Mouse (Mus musculus): Measurements from ENCODE around the gene Atp23. TPM values are rescaled to one million over a fixed set of nuclear protein-coding genes. Genes with fewer than 3 reads are reported as not detected.

Atp23 gene
- polyA plus RNA-seq, 2 experiments = 4.1 to 7.9 TPM

DNA sequence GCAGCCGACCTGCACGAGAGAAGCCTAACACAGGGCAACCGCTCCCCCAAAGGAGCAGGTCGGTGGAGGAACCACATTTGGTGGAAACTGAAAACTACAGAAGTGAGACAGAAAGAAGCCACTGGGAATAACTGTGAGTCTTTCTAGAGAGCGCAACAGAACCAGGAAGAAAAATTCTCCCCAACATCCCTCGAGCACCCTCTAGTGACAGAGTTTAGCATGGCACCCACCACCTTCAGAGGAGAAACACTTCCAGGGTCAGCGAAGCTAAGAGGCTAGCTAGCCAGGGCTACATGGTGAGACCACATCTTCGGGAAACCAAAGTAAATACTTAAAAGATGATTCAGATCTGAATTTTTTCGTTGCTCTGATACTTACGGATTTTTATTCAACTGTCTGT is 47.9 kb downstream of the Atp23 start:
- no peak for DNase-seq (ENCODE audit: low read depth in 3 of 3, low spot score in 3 of 3)
- H3K27ac ChIP-seq = no peak overlapping the region
- no peak for ATAC-seq (ENCODE audit: insufficient read depth)

DNA sequence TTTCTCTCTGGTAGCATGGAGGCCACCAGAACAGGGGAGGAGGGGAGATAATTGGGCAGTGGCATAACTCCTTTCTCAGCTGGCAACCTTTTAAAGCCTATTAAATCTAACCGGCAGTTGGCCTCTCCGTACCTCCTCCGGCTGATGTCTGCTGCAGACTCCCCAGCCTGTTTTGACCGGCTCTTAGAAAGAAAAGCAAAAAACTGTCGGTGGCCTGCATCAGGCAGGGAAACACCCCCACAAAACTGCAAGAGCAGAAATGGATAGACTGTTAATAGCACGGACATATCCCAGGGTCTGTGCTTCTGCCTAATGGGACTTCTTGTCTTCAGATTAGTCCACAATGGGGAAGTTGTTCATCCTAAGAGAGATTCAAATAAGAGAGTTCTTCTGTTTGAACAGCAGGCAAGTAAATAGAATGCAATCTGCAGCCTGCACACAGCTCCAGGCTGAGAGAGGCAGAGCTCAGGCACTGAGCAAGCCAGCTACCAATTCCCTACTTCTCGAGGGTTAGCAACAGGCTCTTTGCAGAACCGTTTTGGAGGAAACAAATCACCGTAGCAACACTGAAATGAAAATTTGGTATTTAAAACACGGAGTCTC is 55.7 kb downstream of the Atp23 start:
- no peak overlapping the region for H3K4me3 ChIP-seq (ENCODE audit: insufficient read depth in 1 of 2, low read depth in 2 of 2, low read length in 2 of 2)
- ATAC-seq (ENCODE audit: insufficient read depth) = no peak
- H3K9ac ChIP-seq (replicated peaks) = no peak overlapping the region
- no peaks in the 10 kb centered on the region for H3K36me3 ChIP-seq (replicated peaks; ENCODE audit: control insufficient read depth, insufficient read depth, low read depth)
- no peaks in the 10 kb centered on the region for H3K4me1 ChIP-seq (replicated peaks; ENCODE audit: control insufficient read depth in 2 of 2, insufficient read depth in 2 of 2, low read length in 1 of 2)
- no peak for DNase-seq (ENCODE audit: low read depth in 3 of 3, low spot score in 3 of 3)
- H3K9me3 ChIP-seq (ENCODE audit: control insufficient read depth, low read length) = no peaks in the 10 kb centered on the region
- TF ChIP-seq CTCF (IDR thresholded peaks at IDR 0.05; ENCODE audit: low read depth) (no peak), EP300 (IDR thresholded peaks at IDR 0.05; ENCODE audit: low read depth) (no peak)
- WGBS (ENCODE audit: insufficient replicate concordance) = 53% methylated on average over 10 of the region's 10 CpGs
- H3K4me2 ChIP-seq (ENCODE audit: low read depth) = no peak overlapping the region; the same call in 1 of the 2 replicates
- H3K27ac ChIP-seq = no peak overlapping the region
- no peaks in the 10 kb centered on the region for H3K27me3 ChIP-seq (ENCODE audit: control insufficient read depth, insufficient read depth, low read length)

More for the DNA sequence above, 47.9 kb downstream of the Atp23 start:
- H3K9me3 ChIP-seq (ENCODE audit: control insufficient read depth, low read length) = no peaks in the 10 kb centered on the region
- WGBS (ENCODE audit: insufficient replicate concordance) = 62% methylated on average over 10 of the region's 10 CpGs
- no peak overlapping the region for H3K4me2 ChIP-seq (ENCODE audit: low read depth)
- TF ChIP-seq CTCF (IDR thresholded peaks at IDR 0.05; ENCODE audit: low read depth) (peak; percentile 72), EP300 (IDR thresholded peaks at IDR 0.05; ENCODE audit: low read depth) (no peak)
- no peaks in the 10 kb centered on the region for H3K27me3 ChIP-seq (ENCODE audit: control insufficient read depth, insufficient read depth, low read length)
- H3K4me3 ChIP-seq (ENCODE audit: insufficient read depth in 1 of 2, low read depth in 2 of 2, low read length in 2 of 2) = no peak overlapping the region
- H3K4me1 ChIP-seq (replicated peaks; ENCODE audit: control insufficient read depth in 2 of 2, insufficient read depth in 2 of 2, low read length in 1 of 2) = no peaks in the 10 kb centered on the region
- no peaks in the 10 kb centered on the region for H3K36me3 ChIP-seq (replicated peaks; ENCODE audit: control insufficient read depth, insufficient read depth, low read depth)
- no peak overlapping the region for H3K9ac ChIP-seq (replicated peaks)

DNA sequence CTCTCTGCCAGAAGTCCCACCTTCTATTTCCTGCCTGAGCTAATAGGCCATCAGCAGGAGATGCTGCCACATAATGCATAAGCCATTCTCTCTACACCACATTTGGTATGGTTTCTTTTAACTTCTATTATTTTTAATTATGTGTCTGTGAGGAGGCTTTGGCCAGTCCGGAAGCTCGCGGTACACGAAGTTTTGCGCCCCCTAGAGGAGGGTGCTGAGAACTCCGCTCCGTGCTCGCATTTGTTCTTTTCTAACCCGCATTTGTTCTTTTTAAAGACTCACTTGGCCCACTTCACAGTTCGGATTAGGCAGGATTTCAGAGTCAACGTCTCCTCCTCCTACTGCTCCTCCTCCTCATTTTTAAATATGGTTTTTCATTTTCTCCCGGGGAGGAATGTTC is 56.5 kb downstream of the Atp23 start:
- Histone ChIP-seq H3K9me3 (ENCODE audit: control insufficient read depth, low read length) (no peaks in the 10 kb centered on the region), H3K27ac (no peak overlapping the region), H3K27me3 (ENCODE audit: control insufficient read depth, insufficient read depth, low read length) (no peaks in the 10 kb centered on the region), H3K4me2 (ENCODE audit: low read depth) (no peak overlapping the region), H3K4me1 (replicated peaks; ENCODE audit: control insufficient read depth in 2 of 2, insufficient read depth in 2 of 2, low read length in 1 of 2) (no peaks in the 10 kb centered on the region), H3K36me3 (replicated peaks; ENCODE audit: control insufficient read depth, insufficient read depth, low read depth) (no peaks in the 10 kb centered on the region), H3K4me3 (ENCODE audit: insufficient read depth in 1 of 2, low read depth in 2 of 2, low read length in 2 of 2) (no peak overlapping the region), H3K9ac (replicated peaks) (no peak overlapping the region)
- ATAC-seq (ENCODE audit: insufficient read depth) (no peak), DNase-seq (ENCODE audit: low read depth in 3 of 3, low spot score in 3 of 3) (no peak)
- WGBS (ENCODE audit: insufficient replicate concordance) = 40% methylated on average over 12 of the region's 12 CpGs
- TF ChIP-seq EP300 (IDR thresholded peaks at IDR 0.05; ENCODE audit: low read depth) (no peak), CTCF (IDR thresholded peaks at IDR 0.05; ENCODE audit: low read depth) (peak; percentile 57)

DNA sequence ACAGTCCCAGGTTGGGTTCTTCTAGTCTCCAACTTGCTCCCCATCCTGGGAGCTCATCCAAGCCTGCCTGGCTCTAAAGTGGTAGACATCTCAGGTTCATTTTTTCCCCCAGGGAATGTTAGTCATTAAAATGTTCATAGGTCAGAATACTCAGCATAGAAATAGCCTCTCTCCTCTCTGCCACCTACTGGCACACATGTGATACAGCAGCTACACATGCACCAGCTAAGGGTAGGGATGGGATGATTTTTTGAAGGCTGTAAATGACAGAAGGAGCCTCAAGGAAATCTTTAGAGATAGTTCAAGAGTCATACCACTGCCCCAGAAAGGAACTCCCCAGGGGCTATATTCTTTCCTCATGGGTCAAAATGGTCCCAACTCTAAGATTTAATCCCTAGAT is 60.9 kb downstream of the Atp23 start:
- no peak overlapping the region for H3K9ac ChIP-seq (replicated peaks)
- no peaks in the 10 kb centered on the region for H3K36me3 ChIP-seq (replicated peaks; ENCODE audit: control insufficient read depth, insufficient read depth, low read depth)
- H3K4me1 ChIP-seq (replicated peaks; ENCODE audit: control insufficient read depth in 2 of 2, insufficient read depth in 2 of 2, low read length in 1 of 2) = no peaks in the 10 kb centered on the region
- H3K27me3 ChIP-seq (ENCODE audit: control insufficient read depth, insufficient read depth, low read length) = no peaks in the 10 kb centered on the region
- DNase-seq (ENCODE audit: low read depth in 3 of 3, low spot score in 3 of 3) (no peak), ATAC-seq (ENCODE audit: insufficient read depth) (no peak)
- TF ChIP-seq EP300 (IDR thresholded peaks at IDR 0.05; ENCODE audit: low read depth) = no peak
- peak; percentile 35; the same call in 1 of the 2 replicates for TF ChIP-seq CTCF (IDR thresholded peaks at IDR 0.05; ENCODE audit: low read depth)
- no peak overlapping the region for H3K4me2 ChIP-seq (ENCODE audit: low read depth)
- H3K4me3 ChIP-seq (ENCODE audit: insufficient read depth in 1 of 2, low read depth in 2 of 2, low read length in 2 of 2) = no peak overlapping the region
- H3K9me3 ChIP-seq (ENCODE audit: control insufficient read depth, low read length) = no peaks in the 10 kb centered on the region
- no peak overlapping the region for H3K27ac ChIP-seq

DNA sequence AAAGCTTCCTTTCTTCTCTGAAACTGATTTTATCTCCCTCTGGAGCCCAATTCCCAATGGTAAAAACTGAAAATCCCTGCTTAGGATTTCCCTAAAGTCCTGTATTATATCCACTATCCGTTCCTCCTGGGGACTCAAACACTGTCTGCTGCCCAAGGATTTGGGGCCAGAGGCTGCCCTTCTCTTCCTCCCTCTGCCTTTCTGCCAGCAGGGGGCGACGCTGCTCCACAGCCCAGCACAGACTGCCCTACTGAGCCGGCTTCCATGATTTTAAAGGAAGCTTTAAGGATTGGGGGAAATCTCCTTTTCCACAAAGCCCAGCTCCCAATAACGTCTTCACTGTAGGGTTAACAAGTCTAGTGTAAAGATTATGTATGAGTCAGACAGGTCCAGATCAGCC is 68.1 kb downstream of the Atp23 start:
- Histone ChIP-seq H3K4me1 (replicated peaks; ENCODE audit: control insufficient read depth in 2 of 2, insufficient read depth in 2 of 2, low read length in 1 of 2) (no peaks in the 10 kb centered on the region), H3K27me3 (ENCODE audit: control insufficient read depth, insufficient read depth, low read length) (no peaks in the 10 kb centered on the region), H3K4me3 (ENCODE audit: insufficient read depth in 1 of 2, low read depth in 2 of 2, low read length in 2 of 2) (no peak overlapping the region), H3K9me3 (ENCODE audit: control insufficient read depth, low read length) (no peaks in the 10 kb centered on the region), H3K36me3 (replicated peaks; ENCODE audit: control insufficient read depth, insufficient read depth, low read depth) (no peaks in the 10 kb centered on the region), H3K4me2 (ENCODE audit: low read depth) (no peak overlapping the region), H3K27ac (no peak overlapping the region), H3K9ac (replicated peaks) (no peak overlapping the region)
- no peak for DNase-seq (ENCODE audit: low read depth in 3 of 3, low spot score in 3 of 3)
- 31% methylated on average over 5 of the region's 5 CpGs for WGBS (ENCODE audit: insufficient replicate concordance)
- TF ChIP-seq CTCF (IDR thresholded peaks at IDR 0.05; ENCODE audit: low read depth) (peak; percentile 81), EP300 (IDR thresholded peaks at IDR 0.05; ENCODE audit: low read depth) (no peak)
- no peak for ATAC-seq (ENCODE audit: insufficient read depth)
